Comparison of ENCODE assay signal across 17 mouse cellular contexts in the genomic region with DNA sequence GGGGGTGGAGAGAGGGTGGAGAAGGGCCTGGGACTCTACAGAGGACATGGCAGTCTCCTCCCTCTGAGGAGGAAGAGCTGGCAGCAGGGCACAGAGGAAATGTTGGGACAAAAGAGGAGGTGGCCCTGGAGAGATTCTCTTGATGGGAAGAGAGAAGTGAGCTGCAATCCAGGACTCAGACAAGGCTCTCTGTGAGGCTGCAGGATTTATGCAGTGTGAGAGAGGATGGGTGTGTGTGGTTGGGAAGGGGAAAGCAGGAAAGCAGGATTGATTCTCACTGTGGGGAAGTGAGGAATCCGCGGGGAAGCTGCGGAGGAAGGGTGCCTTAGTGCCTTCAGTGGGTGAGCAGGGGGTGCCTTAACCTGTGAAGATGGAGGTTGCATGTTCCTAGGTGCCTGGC. TPM values are rescaled to one million over a fixed set of nuclear protein-coding genes. Genes with fewer than 3 reads are reported as not detected.
"Had no signal": no experiment of that assay in that cellular context is flagged by ENCODE, and none has a peak within 500 bp of the region (broad histone marks: within the 10 kb centered on the region; RNA-seq: fewer than 3 reads in every experiment).

No protein-coding gene starts in this region.

RNA-seq across cellular contexts. Expression of a gene that starts 0.8 kb away (rescaled TPM):
- polyA plus RNA-seq: embryonic facial prominence, embryonic 10.5 days; embryonic facial prominence, embryonic 11.5 days; embryonic facial prominence, embryonic 12.5 days; embryonic facial prominence, embryonic 13.5 days; embryonic facial prominence, embryonic 14.5 days; embryonic facial prominence, embryonic 15.5 days; erythroblast, embryonic 14.5 days; forebrain, embryonic 10.5 days; forebrain, embryonic 11.5 days; forebrain, embryonic 12.5 days; forebrain, embryonic 13.5 days; forebrain, embryonic 14.5 days; heart, adult 2 months had no signal

RNA-seq across cellular contexts. Expression of a gene that starts 47.0 kb away (rescaled TPM):
- polyA plus RNA-seq: embryonic facial prominence, embryonic 10.5 days; embryonic facial prominence, embryonic 11.5 days; embryonic facial prominence, embryonic 12.5 days; embryonic facial prominence, embryonic 13.5 days; embryonic facial prominence, embryonic 14.5 days; embryonic facial prominence, embryonic 15.5 days; erythroblast, embryonic 14.5 days; forebrain, embryonic 10.5 days; forebrain, embryonic 11.5 days; forebrain, embryonic 12.5 days; forebrain, embryonic 13.5 days; forebrain, embryonic 14.5 days; forebrain, embryonic 15.5 days; forebrain, embryonic 16.5 days; forebrain, postnatal 0 days; gonadal fat pad, adult 2 months had no signal
